Mouse (Mus musculus): ENCODE results near the gene Ncbp3.
"Not testable (repeated sequence)": the region's sequence is repeated elsewhere in the genome, so short reads cannot be mapped to it uniquely, and the experiment has no call there.

DNA sequence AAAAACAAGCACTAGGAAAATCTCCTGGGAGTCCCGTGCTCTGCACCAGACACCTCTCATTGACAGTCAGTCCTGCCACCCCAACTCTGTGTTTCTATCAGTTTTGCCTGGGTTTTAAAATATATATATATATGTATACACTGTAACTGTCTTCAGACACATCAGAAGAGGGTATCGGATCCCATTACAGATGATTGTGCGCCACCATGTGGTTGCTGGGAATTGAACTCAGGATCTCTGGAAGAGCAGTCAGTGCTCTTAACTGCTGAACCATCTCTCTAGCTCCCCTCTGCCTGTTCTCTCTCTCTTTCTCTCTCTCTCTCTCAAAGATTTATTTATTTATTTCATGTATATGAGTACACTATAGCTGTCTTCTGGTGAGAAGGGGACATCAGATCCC is 59.8 kb downstream of the Ncbp3 start:
- TF ChIP-seq CTCF (IDR thresholded peaks at IDR 0.05; ENCODE audit: low read depth) = peak; percentile 63
- TF ChIP-seq EP300 (optimal IDR thresholded peaks at IDR 0.05) = not testable (repeated sequence)
